Mouse (Mus musculus) heart, embryonic 14.5 days (tissue): ENCODE results near the gene Ncam2. TPM values are rescaled to one million over a fixed set of nuclear protein-coding genes. Genes with fewer than 3 reads are reported as not detected.

Experiments used
- ATAC-seq: fragments of 200-750 bp; cut with Nextera tagmentation; 2 replicates; pipeline ENCODE4 v1.8.0; 2017; ENCODE audit warnings: low read depth, moderate TSS enrichment; ENCODE audit not compliant: insufficient number of reproducible peaks, insufficient read depth, low FRiP score
- H3K27ac ChIP-seq, 2 experiments: fragments of 200-500 bp in 1 of 2; fragments of 300-500 bp in 1 of 2; sonication (generic) in 1 of 2; replicated peaks in 1 of 2; 2 replicates each; pipeline ENCODE4 v1.5.1; 2012 to 2014; ENCODE audit warnings: low read depth in 2 of 2, low read length in 2 of 2, control low read depth in 1 of 2, mild to moderate bottlenecking in 1 of 2, mixed read lengths in 1 of 2; ENCODE audit not compliant: control insufficient read depth in 1 of 2, insufficient read depth in 1 of 2
- H3K27me3 ChIP-seq: fragments of 300-500 bp; sonication (generic); 2 replicates; pipeline ENCODE4 v1.6.1; 2014; ENCODE audit warnings: mild to moderate bottlenecking, low read length, control low read depth; ENCODE audit not compliant: control insufficient read depth, insufficient read depth
- H3K36me3 ChIP-seq: fragments of 300-500 bp; sonication (generic); 2 replicates; pipeline ENCODE4 v1.6.1; 2014; ENCODE audit warnings: mild to moderate bottlenecking, control low read depth, low read length, mixed read lengths; ENCODE audit not compliant: control insufficient read depth, insufficient read depth
- H3K4me1 ChIP-seq, 2 experiments: fragments of 200-500 bp in 1 of 2; fragments of 300-500 bp in 1 of 2; sonication (generic) in 1 of 2; 2 replicates each; pipeline ENCODE4 v1.6.1; 2012 to 2014; ENCODE audit warnings: low read length in 2 of 2, control low read depth in 1 of 2, mixed read lengths in 1 of 2; ENCODE audit not compliant: control insufficient read depth in 2 of 2, insufficient read depth in 2 of 2
- H3K4me2 ChIP-seq: fragments of 300-500 bp; sonication (generic); 2 replicates; pipeline ENCODE4 v1.6.1; 2014; ENCODE audit warnings: mild to moderate bottlenecking, low read length
- H3K4me3 ChIP-seq, 2 experiments: fragments of 200-500 bp in 1 of 2; fragments of 300-500 bp in 1 of 2; sonication (generic) in 1 of 2; 2 replicates each; pipeline ENCODE4 v1.5.1; 2012 to 2014; ENCODE audit warnings: low read length in 2 of 2, mild to moderate bottlenecking in 2 of 2, control low read depth in 1 of 2, low read depth in 1 of 2, moderate library complexity in 1 of 2; ENCODE audit not compliant: control insufficient read depth in 1 of 2, insufficient read depth in 1 of 2
- H3K9ac ChIP-seq: fragments of 300-500 bp; sonication (generic); 2 replicates; pipeline ENCODE4 v1.6.1; 2014; ENCODE audit warnings: mild to moderate bottlenecking, low read length
- H3K9me3 ChIP-seq: fragments of 300-500 bp; sonication (generic); 2 replicates; pipeline ENCODE4 v1.6.1; 2016; ENCODE audit warnings: low read length, control low read depth; ENCODE audit not compliant: control insufficient read depth
- WGBS: fragments of 180-500 bp; shearing (Covaris S2); extraction: QIAGEN DNeasy Blood & Tissue Kit; methylation state at CpG from one replicate; pipeline ENCODE4 v1.1.7; 2014; 5-methylcytosine and 5-hydroxymethylcytosine counted together
- polyA plus RNA-seq: library from polyadenylated mRNA; unstranded; fragments of >200 nt; fragmentation: Nextera tagmentation; extraction: Ambion mirVana; gene quantifications from 2 replicates; pipeline ENCODE4 v1.2.1, GENCODE M21; 2014

Gene Ncam2
- polyA plus RNA-seq, 1 experiment from 2014 or later = 0.11 TPM

DNA sequence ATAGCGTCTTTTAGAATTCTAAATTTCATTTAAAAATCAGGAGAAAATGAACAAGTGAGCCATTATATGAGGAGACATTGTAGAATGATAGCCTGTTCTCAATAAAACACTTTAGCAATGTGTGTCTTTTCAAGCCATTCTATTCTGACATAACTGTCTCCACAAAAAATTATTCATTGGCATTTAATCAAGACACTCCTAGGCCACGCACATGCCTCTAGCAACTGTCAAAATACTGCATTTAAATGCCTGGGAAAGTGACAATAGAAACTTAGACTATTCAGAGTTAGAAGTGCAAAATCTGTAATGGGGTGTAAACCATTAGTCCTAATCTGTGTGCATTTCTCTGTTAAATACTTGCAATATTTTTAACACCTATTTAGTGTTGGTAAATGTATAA lies 456.1 kb downstream of the Ncam2 start:
- 79% methylated on average over 2 of the region's 2 CpGs for WGBS
- Histone ChIP-seq H3K36me3 (no peaks in the 10 kb centered on the region), H3K9me3 (no peaks in the 10 kb centered on the region), H3K4me1 (no peaks in the 10 kb centered on the region), H3K9ac (no peak overlapping the region), H3K4me3 (no peak overlapping the region), H3K27me3 (no peaks in the 10 kb centered on the region), H3K4me2 (no peak overlapping the region), H3K27ac (no peak overlapping the region)
- no peak for ATAC-seq

DNA sequence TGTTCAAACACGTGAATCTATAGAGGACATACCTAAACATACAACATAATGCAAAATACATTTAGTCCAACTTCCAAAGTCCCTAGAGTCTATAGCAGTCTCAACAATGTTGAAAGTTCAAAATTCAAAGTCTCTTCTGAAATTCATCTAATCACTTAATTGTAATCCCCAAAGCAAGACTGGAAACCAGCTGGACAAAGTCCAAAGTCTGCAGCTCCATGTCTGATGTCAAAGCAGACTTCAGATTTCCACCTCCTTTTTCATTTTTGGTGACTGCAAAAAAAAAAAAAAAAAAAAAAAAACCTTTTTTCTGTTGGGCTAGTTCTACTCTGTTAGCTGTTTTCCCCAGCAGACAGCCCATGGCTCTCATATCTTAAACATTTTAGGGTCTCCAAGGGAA lies 473.4 kb downstream of the Ncam2 start:
- ATAC-seq = no peak
- 67% methylated on average over 1 of the region's 1 CpGs for WGBS

DNA sequence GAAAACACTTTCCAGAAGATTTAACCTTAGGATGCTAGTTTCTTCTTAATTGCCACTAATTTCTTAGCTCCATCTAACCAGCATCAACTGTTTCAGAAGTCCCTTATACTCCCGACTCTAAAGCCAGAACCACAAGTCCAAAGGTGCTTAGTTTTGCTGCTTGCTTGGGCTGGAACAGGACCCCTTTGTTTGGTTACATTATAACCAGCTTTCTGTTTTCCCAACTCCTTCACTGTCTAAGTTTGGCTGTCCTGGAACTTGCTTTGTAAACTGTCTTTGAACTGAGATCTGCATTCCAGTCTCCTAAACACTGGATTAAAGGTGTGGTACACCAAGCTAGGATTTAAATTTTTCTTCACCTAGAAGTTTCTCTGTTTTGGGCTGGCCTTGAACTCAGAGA lies 475.0 kb downstream of the Ncam2 start:
- Histone ChIP-seq H3K9ac (no peak overlapping the region), H3K4me3 (no peak overlapping the region), H3K4me1 (no peaks in the 10 kb centered on the region), H3K27ac (no peak overlapping the region), H3K27me3 (no peaks in the 10 kb centered on the region), H3K9me3 (no peaks in the 10 kb centered on the region; the same call in 1 of the 2 replicates), H3K4me2 (no peak overlapping the region), H3K36me3 (no peaks in the 10 kb centered on the region)
- no peak for ATAC-seq
- 71% methylated on average over 1 of the region's 1 CpGs for WGBS

More for the DNA sequence above, 473.4 kb downstream of the Ncam2 start:
- Histone ChIP-seq H3K9me3 (no peaks in the 10 kb centered on the region; the same call in 1 of the 2 replicates), H3K4me3 (no peak overlapping the region), H3K4me2 (no peak overlapping the region), H3K27me3 (no peaks in the 10 kb centered on the region), H3K36me3 (no peaks in the 10 kb centered on the region), H3K4me1 (no peaks in the 10 kb centered on the region), H3K9ac (no peak overlapping the region), H3K27ac (no peak overlapping the region)
